Mouse (Mus musculus) lung, adult 10 weeks (tissue): ENCODE data around the gene Prl2c5. TPM values are rescaled to one million over a fixed set of nuclear protein-coding genes. Genes with fewer than 3 reads are reported as not detected.

Experiments used
- polyA plus RNA-seq: library from polyadenylated mRNA; stranded (reverse); fragments of 350-450 nt; fragmentation: Illumina TruSeq; extraction: RNeasy Lipid Tissue Mini Kit (QIAGEN cat#74804); gene quantifications from one replicate; pipeline ENCODE4 v1.2.3, GENCODE M21; 2014; ENCODE audit warnings: low read depth, low replicate concordance; ENCODE audit not compliant: insufficient read depth

The Prl2c5 gene
- not detected for polyA plus RNA-seq

DNA sequence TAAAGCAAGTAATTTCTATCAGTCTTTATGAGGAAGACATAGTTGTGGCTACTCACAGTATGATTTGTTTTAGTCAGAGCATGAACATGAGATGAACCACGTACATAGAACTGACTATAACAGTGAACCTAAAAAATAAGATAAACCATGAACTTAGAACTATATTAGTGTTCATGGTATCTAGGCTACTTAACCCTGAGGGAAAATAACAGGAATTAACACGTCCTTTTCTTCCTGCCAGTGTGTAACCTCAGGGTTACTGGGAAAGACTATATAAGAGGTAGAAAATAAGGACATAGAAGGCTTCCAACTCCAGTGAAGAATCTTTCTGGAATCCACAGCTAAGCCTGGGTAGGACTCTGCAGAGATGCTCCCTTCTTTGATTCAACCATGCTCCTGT, at the start of gene Prl2c5:
Gene Prl2c5, plus strand, starts transcription at position 301 of the 400 bp plus-strand sequence.

Other genes starting within 250 kb of the Prl2c5 start
- gene Prl2c2, start 177.3 kb upstream of the Prl2c5 start, polyA plus RNA-seq, result not detected
- 16.1 TPM for gene Gpr137b, start 211.3 kb downstream of the Prl2c5 start, polyA plus RNA-seq